Mouse (Mus musculus): Measurements from ENCODE around the gene Tmem200b.

DNA sequence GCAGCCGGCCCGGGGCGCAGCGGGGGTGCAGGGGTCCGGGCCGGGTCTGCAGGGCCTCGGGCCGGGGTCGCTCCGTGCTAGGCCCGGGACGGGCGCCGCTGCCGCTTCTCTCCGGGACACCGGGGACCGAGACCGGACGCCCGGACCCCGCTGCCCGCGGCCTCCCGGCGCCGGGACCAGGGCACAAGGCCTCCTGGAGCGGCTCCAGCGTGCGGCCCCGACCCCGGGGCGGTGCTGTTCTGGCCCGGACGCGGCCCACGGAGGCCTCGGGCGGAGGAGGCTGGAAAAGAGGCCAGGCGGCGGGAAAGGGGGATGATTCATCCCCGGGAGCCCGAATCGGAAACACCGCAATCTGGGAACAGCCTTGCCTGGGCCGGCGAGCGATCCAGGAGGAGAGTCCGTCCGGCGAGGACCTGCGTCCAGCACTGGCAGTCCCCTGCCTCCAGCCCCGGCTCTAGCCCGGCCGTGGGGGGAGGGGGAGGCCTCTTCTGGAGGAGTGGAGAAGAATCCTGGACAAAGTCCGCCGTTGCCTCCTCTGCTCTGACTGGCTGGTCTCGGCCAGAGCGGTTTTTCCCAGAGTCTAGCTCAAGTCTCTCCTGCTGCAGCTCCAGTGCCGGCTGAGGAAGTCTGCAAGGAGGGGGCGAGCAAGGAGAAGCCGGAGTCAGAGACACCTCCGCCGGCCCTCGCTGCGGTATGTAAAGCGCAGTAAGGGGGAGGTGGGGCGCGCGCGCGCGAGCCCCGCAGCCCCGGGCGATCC is 798 bp upstream of the Tmem200b start:
- no peak for TF ChIP-seq POLR2A (IDR thresholded peaks at IDR 0.05; ENCODE audit: borderline replicate concordance, insufficient read depth, low read length)
- TF ChIP-seq CTCF (IDR thresholded peaks at IDR 0.05; ENCODE audit: borderline replicate concordance, insufficient read depth, low read depth, low read length), result no peak

All from cerebellum, adult 2 months (tissue).